Mouse (Mus musculus): ENCODE measurements at regions not wholly inside any gene's neighbourhood (a gene's known extent, or its start where the extent isn't known, plus 50 kb on each side); places are given as distances from the start of the nearest gene placed in this dataset.

DNA sequence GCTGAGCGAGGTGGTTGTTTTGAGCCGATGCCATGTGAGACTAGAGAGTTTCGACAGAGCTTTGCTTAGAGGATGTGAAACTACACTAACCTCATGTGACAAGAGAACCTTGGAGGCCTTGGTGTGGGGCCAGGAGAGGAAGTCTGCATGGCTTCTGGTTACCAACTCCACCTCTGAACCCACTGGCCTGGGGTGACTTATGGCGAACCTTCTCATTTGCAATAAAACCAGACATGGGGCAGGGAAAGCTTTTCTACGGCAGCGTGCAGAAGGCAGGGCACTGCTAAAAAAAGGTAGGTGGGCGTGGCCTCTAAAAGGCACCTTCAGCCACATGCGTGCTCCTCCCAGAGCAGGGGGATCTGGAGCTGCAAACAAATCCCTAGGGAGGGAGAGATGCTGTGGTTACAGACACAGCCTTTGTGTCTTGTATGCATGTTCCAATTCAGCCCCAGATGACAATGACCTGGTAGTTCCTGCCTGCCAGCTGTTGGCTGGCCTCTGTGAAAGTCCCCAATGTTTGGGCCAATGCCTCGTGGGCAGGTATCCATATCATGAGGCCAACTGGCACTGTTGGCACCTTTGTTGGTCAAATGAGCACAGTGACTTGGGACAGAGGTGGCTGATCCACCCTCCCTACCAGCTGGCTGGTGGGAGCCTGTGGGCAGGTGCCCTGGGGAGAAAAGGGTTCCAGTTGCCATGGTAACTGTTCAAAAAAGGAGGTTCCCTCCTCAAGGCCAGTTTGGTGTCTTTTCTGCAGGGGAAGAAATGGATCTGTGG lies 127.5 kb upstream of the Map3k1 start:
- no peak overlapping the region for H3K27ac ChIP-seq (ENCODE audit: insufficient read depth, low read length)
- no peak for DNase-seq
- no peak overlapping the region for H3K4me3 ChIP-seq (replicated peaks; ENCODE audit: insufficient read depth, low read depth, low read length)
- TF ChIP-seq POLR2A (IDR thresholded peaks at IDR 0.05; ENCODE audit: borderline replicate concordance, insufficient read depth, low read length): no peak
- no peak for TF ChIP-seq CTCF (IDR thresholded peaks at IDR 0.05; ENCODE audit: borderline replicate concordance, insufficient read depth, low read depth, low read length)
- H3K27me3 ChIP-seq (ENCODE audit: control insufficient read depth, insufficient read depth, low read length): no peaks in the 10 kb centered on the region
- 53% methylated on average over 9 of the region's 9 CpGs for WGBS
- peaks cover 2% of the 10 kb centered on the region; the same call in 1 of the 2 replicates for H3K4me1 ChIP-seq (ENCODE audit: control insufficient read depth, insufficient read depth, low read length)

DNA sequence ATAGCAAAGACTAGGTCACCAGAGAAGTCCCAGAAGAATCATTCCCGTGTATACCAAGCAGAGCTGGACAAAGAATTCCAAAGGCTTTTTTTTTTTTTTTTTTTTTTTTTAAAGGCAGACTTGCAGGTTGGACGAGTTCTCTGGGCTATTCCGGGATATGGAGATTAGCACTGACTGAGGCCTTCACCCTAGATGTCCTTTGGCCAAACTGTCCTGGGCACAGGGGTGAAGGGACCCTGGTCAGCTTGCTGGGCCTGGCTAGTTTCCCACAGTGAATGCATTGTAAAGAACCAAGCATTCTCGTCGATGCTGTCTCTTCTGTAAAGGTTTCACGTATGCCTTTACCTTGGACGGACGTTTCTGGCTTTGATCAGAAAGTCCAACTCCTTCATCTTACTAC lies 128.2 kb upstream of the Map3k1 start:
- Histone ChIP-seq H3K4me1 (ENCODE audit: control insufficient read depth, insufficient read depth, low read length) (peaks cover 2% of the 10 kb centered on the region; the same call in 1 of the 2 replicates), H3K4me3 (replicated peaks; ENCODE audit: insufficient read depth, low read depth, low read length) (no peak overlapping the region), H3K27ac (ENCODE audit: insufficient read depth, low read length) (no peak overlapping the region), H3K27me3 (ENCODE audit: control insufficient read depth, insufficient read depth, low read length) (no peaks in the 10 kb centered on the region)
- WGBS: 58% methylated on average over 8 of the region's 8 CpGs
- no peak for DNase-seq
- TF ChIP-seq POLR2A (IDR thresholded peaks at IDR 0.05; ENCODE audit: borderline replicate concordance, insufficient read depth, low read length) (no peak), CTCF (IDR thresholded peaks at IDR 0.05; ENCODE audit: borderline replicate concordance, insufficient read depth, low read depth, low read length) (no peak)

DNA sequence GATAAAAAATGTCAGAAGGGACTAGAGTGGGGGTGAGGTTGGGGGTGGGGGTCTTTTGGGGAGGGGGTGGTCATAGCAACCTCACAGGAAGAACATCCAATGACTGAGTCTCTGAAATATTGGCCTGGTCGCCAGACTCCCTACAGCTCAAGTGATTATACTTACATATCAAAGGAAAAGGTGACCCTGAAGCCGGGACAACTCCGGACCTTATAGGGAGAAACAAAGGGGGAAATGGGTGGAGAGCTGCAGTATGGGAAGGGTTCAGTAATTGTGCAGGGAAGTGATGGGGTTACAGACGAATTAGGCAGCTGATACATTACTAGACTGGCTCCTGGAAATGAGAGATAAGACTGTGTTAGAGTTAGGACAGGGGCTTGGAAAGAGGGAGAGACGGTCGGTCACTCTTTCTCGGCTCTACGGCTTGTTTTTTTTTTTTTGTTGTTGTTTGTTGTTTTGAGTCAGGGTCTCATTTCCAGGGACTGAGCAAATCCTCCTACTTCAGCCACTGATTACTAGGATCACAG lies 130.2 kb upstream of the Map3k1 start:
- TF ChIP-seq CTCF (IDR thresholded peaks at IDR 0.05; ENCODE audit: borderline replicate concordance, insufficient read depth, low read depth, low read length): no peak
- TF ChIP-seq POLR2A (IDR thresholded peaks at IDR 0.05; ENCODE audit: borderline replicate concordance, insufficient read depth, low read length): no peak
- WGBS: 91% methylated on average over 8 of the region's 8 CpGs
- DNase-seq: no peak
- Histone ChIP-seq H3K4me1 (ENCODE audit: control insufficient read depth, insufficient read depth, low read length) (peaks cover 5% of the 10 kb centered on the region; the same call in 1 of the 2 replicates), H3K27ac (ENCODE audit: insufficient read depth, low read length) (no peak overlapping the region), H3K27me3 (ENCODE audit: control insufficient read depth, insufficient read depth, low read length) (no peaks in the 10 kb centered on the region), H3K4me3 (replicated peaks; ENCODE audit: insufficient read depth, low read depth, low read length) (no peak overlapping the region)

DNA sequence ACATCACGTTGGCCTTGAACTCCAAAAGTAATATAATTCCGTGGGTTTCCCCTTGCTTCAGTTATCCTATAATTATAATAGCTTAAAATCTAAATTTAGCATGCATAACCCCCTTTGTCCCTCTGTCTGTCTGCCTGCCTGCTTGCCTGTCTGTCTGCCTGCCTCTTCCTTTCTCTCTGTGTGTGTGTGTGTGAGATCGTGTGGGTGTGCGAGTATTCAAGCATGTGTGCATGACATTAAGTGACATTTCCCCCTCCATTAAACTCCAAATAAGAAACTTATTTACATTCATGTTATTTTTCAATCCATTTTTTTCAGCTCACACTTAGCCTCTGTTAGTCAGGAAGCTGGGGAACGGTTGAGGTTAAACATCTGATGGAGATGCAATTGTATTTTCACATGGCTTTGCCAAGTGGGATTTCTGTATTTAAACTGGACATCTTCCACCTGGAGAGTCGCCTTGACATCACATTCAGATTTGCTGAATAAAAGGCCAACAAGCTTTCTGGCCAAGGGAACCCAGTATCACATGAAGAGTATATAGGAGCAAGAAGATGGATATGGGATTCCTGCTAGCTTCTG lies 130.8 kb upstream of the Map3k1 start:
- WGBS: 55% methylated on average over 6 of the region's 6 CpGs
- Histone ChIP-seq H3K27me3 (ENCODE audit: control insufficient read depth, insufficient read depth, low read length) (no peaks in the 10 kb centered on the region), H3K4me1 (ENCODE audit: control insufficient read depth, insufficient read depth, low read length) (peaks cover 5% of the 10 kb centered on the region; the same call in 1 of the 2 replicates), H3K4me3 (replicated peaks; ENCODE audit: insufficient read depth, low read depth, low read length) (no peak overlapping the region), H3K27ac (ENCODE audit: insufficient read depth, low read length) (no peak overlapping the region)
- DNase-seq: no peak
- TF ChIP-seq POLR2A (IDR thresholded peaks at IDR 0.05; ENCODE audit: borderline replicate concordance, insufficient read depth, low read length) (no peak), CTCF (IDR thresholded peaks at IDR 0.05; ENCODE audit: borderline replicate concordance, insufficient read depth, low read depth, low read length) (no peak)

DNA sequence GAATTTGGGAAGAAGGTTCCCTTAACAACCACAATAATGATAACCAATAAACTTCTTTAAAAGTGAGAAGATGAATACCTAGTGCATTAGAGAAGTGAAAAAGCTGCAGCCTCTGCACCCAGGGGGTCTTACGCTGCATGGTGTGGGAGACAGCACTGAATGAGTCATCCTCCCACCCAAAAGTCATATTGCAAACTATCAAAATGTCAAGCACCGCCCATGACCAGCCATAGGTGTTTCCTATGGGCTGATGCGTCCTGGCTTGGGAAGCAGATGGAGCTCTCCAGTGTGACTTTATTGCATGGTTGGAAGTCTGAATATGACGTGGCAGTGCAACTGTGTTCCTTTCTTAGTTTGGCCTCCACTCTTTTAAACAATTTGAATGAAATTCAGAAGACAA lies 131.5 kb upstream of the Map3k1 start:
- H3K4me3 ChIP-seq (replicated peaks; ENCODE audit: insufficient read depth, low read depth, low read length): no peak overlapping the region

DNA sequence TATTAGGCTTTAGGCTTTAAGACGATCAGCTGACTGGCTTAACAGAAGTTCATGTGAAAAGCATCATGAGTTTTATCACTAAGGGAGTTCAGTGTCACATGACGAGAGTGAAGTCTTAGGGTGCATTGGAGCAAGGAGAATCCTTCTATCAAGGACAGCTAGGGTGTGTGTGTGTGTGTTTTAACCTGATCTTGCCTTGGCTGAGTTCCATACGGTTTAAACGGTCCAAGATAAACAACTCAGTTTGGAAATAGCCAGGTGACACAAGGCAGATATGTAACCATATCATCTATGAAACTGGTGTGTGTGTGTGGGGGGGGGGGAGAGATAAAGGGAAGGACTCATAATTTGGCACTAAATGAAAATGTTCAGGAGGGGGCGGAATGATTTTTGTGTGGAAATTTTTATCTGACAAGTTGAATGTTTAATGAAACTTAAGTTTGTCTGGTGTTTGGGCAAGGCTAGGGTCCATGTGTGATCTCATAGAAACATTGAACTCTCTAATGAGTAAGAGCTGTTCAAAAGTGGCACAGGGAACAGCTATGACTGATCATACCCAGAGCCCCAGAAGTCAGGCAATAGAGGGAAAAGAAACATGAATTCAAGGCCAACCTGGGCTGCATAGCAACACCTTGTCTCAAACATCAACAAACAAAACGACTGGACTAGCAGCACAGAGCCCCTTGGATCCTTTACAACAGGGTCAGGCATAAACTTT lies 132.2 kb upstream of the Map3k1 start:
- H3K27me3 ChIP-seq (ENCODE audit: control insufficient read depth, insufficient read depth, low read length): no peaks in the 10 kb centered on the region
- WGBS: 75% methylated on average over 6 of the region's 6 CpGs
- H3K4me1 ChIP-seq (ENCODE audit: control insufficient read depth, insufficient read depth, low read length): peaks cover 5% of the 10 kb centered on the region; the same call in 1 of the 2 replicates
- DNase-seq: no peak
- no peak for TF ChIP-seq POLR2A (IDR thresholded peaks at IDR 0.05; ENCODE audit: borderline replicate concordance, insufficient read depth, low read length)
- no peak overlapping the region for H3K4me3 ChIP-seq (replicated peaks; ENCODE audit: insufficient read depth, low read depth, low read length)
- no peak overlapping the region for H3K27ac ChIP-seq (ENCODE audit: insufficient read depth, low read length)

More for the DNA sequence above, 131.5 kb upstream of the Map3k1 start:
- TF ChIP-seq CTCF (IDR thresholded peaks at IDR 0.05; ENCODE audit: borderline replicate concordance, insufficient read depth, low read depth, low read length): no peak
- TF ChIP-seq POLR2A (IDR thresholded peaks at IDR 0.05; ENCODE audit: borderline replicate concordance, insufficient read depth, low read length): no peak
- no peak overlapping the region for H3K27ac ChIP-seq (ENCODE audit: insufficient read depth, low read length)
- WGBS: 78% methylated on average over 4 of the region's 4 CpGs
- H3K4me1 ChIP-seq (ENCODE audit: control insufficient read depth, insufficient read depth, low read length): peaks cover 5% of the 10 kb centered on the region; the same call in 1 of the 2 replicates
- no peak for DNase-seq
- no peaks in the 10 kb centered on the region for H3K27me3 ChIP-seq (ENCODE audit: control insufficient read depth, insufficient read depth, low read length)

DNA sequence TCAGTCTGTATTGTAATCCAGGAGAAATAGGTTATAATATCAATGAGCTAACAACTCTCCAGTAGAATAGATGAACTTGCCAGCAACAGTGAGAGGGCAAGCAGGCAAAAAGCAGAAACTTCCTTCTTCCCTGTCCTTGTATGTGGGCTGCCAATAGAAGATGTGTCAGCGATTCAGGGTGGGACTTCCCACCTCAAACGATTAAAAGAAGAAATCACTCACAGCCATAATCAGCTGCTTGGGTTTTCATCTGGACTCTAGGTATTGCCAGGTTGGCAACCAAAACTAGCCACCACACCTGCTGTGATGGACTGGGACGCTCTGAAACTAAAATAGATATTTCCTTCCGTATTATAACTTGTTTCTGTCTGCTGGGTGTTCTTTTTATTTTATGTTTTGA lies 133.2 kb upstream of the Map3k1 start:
- TF ChIP-seq POLR2A (IDR thresholded peaks at IDR 0.05; ENCODE audit: borderline replicate concordance, insufficient read depth, low read length): no peak
- no peak for TF ChIP-seq CTCF (IDR thresholded peaks at IDR 0.05; ENCODE audit: borderline replicate concordance, insufficient read depth, low read depth, low read length)
- WGBS: 80% methylated on average over 4 of the region's 4 CpGs
- DNase-seq: no peak
- no peak overlapping the region for H3K27ac ChIP-seq (ENCODE audit: insufficient read depth, low read length)
- no peaks in the 10 kb centered on the region for H3K27me3 ChIP-seq (ENCODE audit: control insufficient read depth, insufficient read depth, low read length)
- H3K4me3 ChIP-seq (replicated peaks; ENCODE audit: insufficient read depth, low read depth, low read length): no peak overlapping the region
- H3K4me1 ChIP-seq (ENCODE audit: control insufficient read depth, insufficient read depth, low read length): peaks cover 3% of the 10 kb centered on the region; the same call in 1 of the 2 replicates

Data from cerebellum, adult 2 months (tissue).